Mouse (Mus musculus) fat pad, adult 2 months (tissue): Measurements from ENCODE around the gene Tmem186.

ENCODE experiments used
- DNase-seq: peaks from one replicate; pipeline ENCODE4 v3.0.0-alpha.2; 2011; ENCODE audit warnings: low read depth, low spot score; ENCODE audit errors: extremely low read depth

The Tmem186 gene

GRCm38 (mm10) chr16:8613447-8613846 lies 24.1 kb downstream of the Tmem186 start:
- no peak for DNase-seq

GRCm38 (mm10) chr16:8613039-8613438 lies 24.5 kb downstream of the Tmem186 start:
- DNase-seq: no peak

DNA sequence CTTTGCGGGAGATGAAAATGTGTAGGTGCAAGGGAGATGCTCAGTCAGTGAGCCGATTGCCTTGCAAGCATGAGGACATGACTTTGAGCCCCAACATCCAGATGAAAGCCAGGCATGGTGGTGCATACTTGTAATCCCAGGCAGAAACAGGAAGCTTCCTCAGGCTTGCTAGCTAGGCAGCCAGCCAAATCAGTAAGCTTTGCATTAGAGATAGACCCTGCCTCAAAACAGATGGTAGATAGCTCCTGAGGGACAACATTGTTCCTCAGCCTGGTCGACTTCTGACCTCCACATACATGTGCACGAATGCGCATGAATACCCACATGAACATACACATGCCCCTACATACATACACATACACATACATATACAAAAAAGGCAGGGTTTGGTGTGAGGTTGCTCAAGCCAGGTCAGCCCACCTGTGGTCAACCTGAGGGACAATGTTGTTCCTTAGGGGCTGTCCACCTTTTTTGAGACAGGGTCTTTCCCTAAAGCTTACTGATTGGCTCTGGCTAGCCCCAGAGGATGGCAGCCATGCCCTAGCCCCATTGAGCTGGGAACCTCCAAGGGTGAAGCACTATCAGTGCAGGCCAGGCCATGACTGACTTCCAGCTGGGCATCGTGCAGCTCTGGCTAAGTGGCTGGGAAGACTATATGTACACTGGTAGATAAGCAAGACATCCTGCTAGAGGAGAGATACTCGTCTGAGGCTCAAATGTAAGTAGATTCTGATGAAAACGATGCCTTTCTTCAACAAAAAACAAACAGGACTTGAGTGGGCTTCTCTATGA lies 25.1 kb downstream of the Tmem186 start:
- DNase-seq: no peak

DNA sequence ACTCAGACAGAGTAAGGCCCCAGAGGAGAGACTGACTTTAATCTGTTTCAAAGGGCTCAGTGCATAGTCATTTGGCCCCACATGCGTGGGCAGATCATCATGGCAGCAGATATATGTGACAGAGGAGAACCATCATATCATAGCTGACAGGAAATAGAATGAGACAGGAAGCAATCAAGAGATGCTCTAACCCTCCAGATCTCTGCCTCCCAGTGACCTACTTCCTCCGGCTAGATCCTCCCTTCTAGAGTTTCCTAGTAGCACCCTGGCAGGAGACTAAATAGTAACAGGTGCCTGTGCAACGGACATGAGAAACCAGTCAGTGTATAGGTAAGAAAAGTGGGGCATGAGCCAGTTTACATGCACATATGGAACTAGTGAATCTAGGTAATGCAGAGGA lies 27.1 kb downstream of the Tmem186 start:
- no peak for DNase-seq

DNA sequence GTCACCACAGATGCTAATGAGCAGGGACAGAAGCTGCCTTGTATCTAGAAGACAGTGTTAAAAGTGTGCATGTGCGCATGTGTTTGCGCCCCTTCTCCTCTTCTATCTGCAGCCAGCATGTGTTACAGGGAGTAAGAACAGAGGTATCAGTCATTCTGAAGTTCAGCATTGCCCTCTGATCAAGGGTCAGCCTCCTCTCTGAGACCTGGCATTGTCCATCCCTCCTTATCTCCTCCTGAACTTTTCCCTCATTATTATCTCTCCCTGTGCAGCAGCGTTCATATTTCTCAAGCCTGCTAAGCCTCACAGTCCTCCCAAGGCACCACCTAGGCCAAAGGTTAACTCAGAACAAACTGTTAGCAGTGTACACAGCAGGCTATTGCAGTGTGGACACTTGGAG lies 33.7 kb downstream of the Tmem186 start:
- DNase-seq: no peak

DNA sequence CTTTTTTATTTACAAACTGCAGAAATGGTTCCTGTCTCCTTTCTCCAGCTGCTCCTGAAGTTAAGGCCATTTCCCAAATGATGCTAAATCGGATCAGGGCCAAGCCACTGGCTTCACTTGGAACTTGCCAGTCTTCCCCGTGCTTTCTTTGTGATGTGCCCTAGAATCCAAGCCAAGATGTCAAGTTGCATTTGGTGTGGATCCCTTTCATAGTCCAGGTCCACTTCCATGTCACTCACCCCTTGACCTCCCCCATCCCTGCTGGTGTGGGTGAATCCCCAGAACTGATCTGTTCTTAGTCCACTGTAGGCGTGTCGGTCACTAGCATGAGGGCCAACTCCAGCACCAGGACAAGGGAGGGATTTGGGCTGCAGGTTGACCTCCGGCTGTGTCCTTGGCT lies 40.0 kb downstream of the Tmem186 start:
- no peak for DNase-seq

- DNase-seq: no peak
These were observed 41.2 kb downstream of the Tmem186 start for GRCm38 (mm10) chr16:8596336-8596735.

DNA sequence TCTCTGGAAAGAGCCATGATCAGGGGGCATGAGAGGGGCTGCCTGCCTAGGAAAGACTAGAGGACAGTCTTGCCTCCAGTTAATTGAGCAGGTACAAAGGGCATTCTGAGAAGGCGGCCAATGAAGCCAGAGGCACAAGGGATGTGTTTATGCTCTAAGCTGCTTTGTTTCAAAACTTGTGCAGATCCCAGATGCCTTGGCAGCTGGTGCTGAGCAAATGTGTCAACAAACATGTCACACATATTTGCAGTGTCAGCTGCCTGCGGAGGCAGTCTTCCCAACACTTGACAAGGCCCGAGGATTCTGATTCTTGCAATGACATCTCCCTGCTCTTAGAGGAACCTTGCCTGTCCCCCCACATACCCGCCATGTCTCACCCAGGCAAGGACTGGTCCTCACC lies 42.1 kb downstream of the Tmem186 start:
- DNase-seq: no peak

GRCm38 (mm10) chr16:8585056-8585455 lies 52.5 kb downstream of the Tmem186 start:
- DNase-seq: no peak

DNA sequence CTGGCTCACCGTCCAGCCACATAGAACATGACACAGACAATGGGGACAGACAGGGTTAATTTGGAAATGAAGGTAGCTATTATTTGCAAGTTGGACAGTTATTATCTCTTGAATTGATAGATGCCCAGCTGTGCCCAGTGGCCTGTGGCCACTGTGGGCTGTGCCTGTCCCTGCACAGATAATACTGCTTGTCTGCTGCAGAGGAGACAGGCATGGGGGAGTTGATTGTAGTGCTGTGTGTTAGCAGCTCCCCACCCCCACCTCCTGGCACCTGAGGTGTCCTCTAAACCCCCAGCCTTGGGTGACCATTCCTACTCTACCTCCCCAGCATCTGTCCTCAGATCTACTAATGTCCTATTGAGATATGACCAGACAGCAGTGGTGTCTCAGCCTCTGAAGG lies 53.3 kb downstream of the Tmem186 start:
- DNase-seq: no peak
